Mouse (Mus musculus) limb, embryonic 14.5 days (tissue): ENCODE data around the gene Vmn1r231. TPM values are rescaled to one million over a fixed set of nuclear protein-coding genes. Genes with fewer than 3 reads are reported as not detected.

Experiments
- ATAC-seq: fragments of 200-750 bp; cut with Nextera tagmentation; 2 replicates; pipeline ENCODE4 v1.8.0; 2017; ENCODE audit warnings: low read depth, moderate number of reproducible peaks, moderate TSS enrichment; ENCODE audit not compliant: low FRiP score
- DNase-seq: peaks from one replicate; pipeline ENCODE4 v3.0.0-alpha.2; 2015; ENCODE audit warnings: low spot score
- H3K27ac ChIP-seq: fragments of 300-500 bp; sonication (generic); replicated peaks from 2 replicates; pipeline ENCODE4 v1.5.1; 2014; ENCODE audit warnings: low read depth, mild to moderate bottlenecking, low read length, moderate library complexity, mixed read lengths
- H3K27me3 ChIP-seq: fragments of 300-500 bp; sonication (generic); 2 replicates; pipeline ENCODE4 v1.6.1; 2014; ENCODE audit warnings: low read length, mixed read lengths; ENCODE audit not compliant: control insufficient read depth, insufficient read depth
- H3K36me3 ChIP-seq: fragments of 300-500 bp; sonication (generic); 2 replicates; pipeline ENCODE4 v1.6.1; 2014; ENCODE audit warnings: mild to moderate bottlenecking, low read length, moderate library complexity, mixed read lengths; ENCODE audit not compliant: control insufficient read depth, insufficient read depth
- H3K4me1 ChIP-seq: fragments of 300-500 bp; sonication (generic); 2 replicates; pipeline ENCODE4 v1.6.1; 2014; ENCODE audit warnings: antibody characterized with exemption, low read length, mixed read lengths; ENCODE audit not compliant: control insufficient read depth, insufficient read depth
- H3K4me2 ChIP-seq: fragments of 300-500 bp; sonication (generic); replicated peaks from 2 replicates; pipeline ENCODE4 v1.6.1; 2014; ENCODE audit warnings: low read depth, mild to moderate bottlenecking, low read length, moderate library complexity; ENCODE audit not compliant: severe bottlenecking
- H3K4me3 ChIP-seq: fragments of 300-500 bp; sonication (generic); replicated peaks from 2 replicates; pipeline ENCODE4 v1.5.1; 2014; ENCODE audit warnings: low read length
- H3K9ac ChIP-seq: fragments of 300-500 bp; sonication (generic); 2 replicates; pipeline ENCODE4 v1.6.1; 2014; ENCODE audit warnings: mild to moderate bottlenecking, low read depth, low read length, moderate library complexity; ENCODE audit not compliant: severe bottlenecking
- H3K9me3 ChIP-seq: fragments of 300-500 bp; sonication (generic); 2 replicates; pipeline ENCODE4 v1.6.1; 2016; ENCODE audit warnings: low read length; ENCODE audit not compliant: control insufficient read depth
- POLR2A ChIP-seq: fragments of 200-500 bp; IDR thresholded peaks from 2 replicates; pipeline ENCODE4 v1.8.0; 2012; ENCODE audit warnings: inconsistent platforms, mild to moderate bottlenecking, moderate library complexity, borderline replicate concordance; ENCODE audit not compliant: insufficient read depth, insufficient read length; ENCODE audit errors: extremely low read depth
- WGBS: fragments of 180-500 bp; shearing (Covaris S2); extraction: QIAGEN DNeasy Blood & Tissue Kit; methylation state at CpG from one replicate; pipeline ENCODE4 v1.1.7; 2014; 5-methylcytosine and 5-hydroxymethylcytosine counted together
- polyA plus RNA-seq, 2 experiments: library from polyadenylated mRNA; depleted of rRNA in 1 of 2; stranded (reverse) in 1 of 2; unstranded in 1 of 2; fragments of >200 nt; fragmentation: Nextera tagmentation in 1 of 2; extraction: Ambion mirVana in 1 of 2; gene quantifications; 2 replicates each; pipeline versions ENCODE4 v1.2.1 to v1.2.3; 2012 to 2014

The Vmn1r231 gene
- polyA plus RNA-seq (2012; rRNA removed) (not detected in 2 replicates), polyA plus RNA-seq (2014; fragmentation: Nextera tagmentation; extraction: Ambion mirVana) (not detected in 2 replicates)

DNA sequence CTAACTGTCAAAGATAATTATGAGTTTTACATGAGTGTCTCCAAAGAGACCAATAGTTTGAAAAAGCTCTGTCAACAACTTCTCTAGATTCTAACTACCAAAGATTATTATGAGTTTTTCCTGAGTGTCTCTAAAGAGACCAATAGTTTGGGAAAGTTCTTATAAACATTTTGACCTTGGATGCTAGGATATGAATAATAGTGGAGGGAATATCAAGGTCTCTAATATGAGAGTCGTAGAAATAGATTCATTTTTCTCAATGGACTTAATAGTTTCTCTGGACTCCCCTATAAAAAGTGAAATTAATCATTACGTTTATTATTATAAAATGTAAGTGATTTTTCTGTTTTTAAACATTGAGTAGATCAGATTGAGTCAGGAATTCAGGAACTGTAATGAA, at the start of gene Vmn1r231:
TSS of gene Vmn1r231 (minus strand) at position 101 of the 400 bp plus-strand sequence.
- H3K36me3 ChIP-seq, result no peaks in the 10 kb centered on the region
- no peaks in the 10 kb centered on the region for H3K9me3 ChIP-seq
- ATAC-seq, result no peak
- DNase-seq, result no peak
- no peak within 1 kb of the TSS for H3K4me3 ChIP-seq
- H3K9ac ChIP-seq, result no peak within 1 kb of the TSS
- no peak within 1 kb of the TSS for H3K4me2 ChIP-seq
- no peak for TF ChIP-seq POLR2A
- H3K27ac ChIP-seq, result no peak within 1 kb of the TSS
- 61% methylated on average over 2 of the region's 2 CpGs for WGBS
- H3K27me3 ChIP-seq, result no peaks in the 10 kb centered on the region
- no peaks in the 10 kb centered on the region for H3K4me1 ChIP-seq

DNA sequence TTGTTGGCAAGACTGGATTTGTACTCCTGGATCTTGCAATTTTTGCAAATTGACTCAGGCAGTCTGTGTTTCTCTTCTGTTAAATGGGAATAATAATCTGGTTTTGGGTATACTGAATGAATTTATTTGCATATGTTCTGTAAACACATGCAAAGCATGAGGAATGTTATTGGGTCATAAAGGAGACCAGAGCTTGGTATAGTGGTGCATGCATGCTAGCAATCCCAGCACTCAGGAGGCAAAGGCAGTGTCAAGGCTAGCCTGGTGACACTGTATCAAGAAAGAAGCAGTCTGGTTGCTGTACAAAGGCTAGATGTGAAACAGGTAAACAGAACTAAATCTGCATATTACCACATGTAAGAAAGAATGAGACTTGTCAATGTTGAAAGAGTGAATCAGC, 41.7 kb upstream of the Vmn1r231 start:
- peaks cover 24% of the 10 kb centered on the region for H3K4me1 ChIP-seq
- TF ChIP-seq POLR2A, result no peak
- H3K36me3 ChIP-seq, result 0 out of 2 replicates have a peak, but pooled peaks cover under 1% of the 10 kb centered on the region
- peak overlapping the region; percentile 87 for H3K9ac ChIP-seq
- H3K4me2 ChIP-seq, result peak overlapping the region; percentile 61
- no peak overlapping the region for H3K27ac ChIP-seq
- no peaks in the 10 kb centered on the region for H3K27me3 ChIP-seq
- no peaks in the 10 kb centered on the region for H3K9me3 ChIP-seq
- H3K4me3 ChIP-seq, result peak overlapping the region; percentile 73
- no peak for DNase-seq
- ATAC-seq, result no peak

DNA sequence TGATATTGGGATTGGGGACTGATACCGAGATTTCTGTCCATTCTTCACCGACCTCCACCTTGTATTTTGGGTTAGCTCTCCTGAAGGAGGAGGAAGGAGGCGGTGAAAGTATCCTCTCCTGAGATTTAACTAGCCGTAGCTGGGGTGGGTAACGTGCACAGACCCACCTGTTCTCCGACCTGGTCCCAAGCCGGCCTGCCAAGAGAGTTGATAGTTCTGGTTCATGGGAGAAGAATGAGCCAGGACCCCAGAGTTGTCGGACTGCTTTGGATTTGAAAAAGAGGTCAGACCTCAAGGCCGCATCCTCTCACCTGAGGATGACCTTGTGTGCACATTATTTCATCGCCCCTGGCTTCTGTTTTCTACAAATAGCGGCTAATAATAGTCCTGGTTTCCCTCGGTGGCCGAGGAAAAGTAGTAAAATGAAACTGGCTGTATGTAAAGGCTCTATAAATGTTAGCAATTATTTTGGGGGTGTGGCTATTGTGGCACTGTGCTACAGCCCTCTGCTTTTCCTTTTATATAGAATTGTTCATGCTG, 41.2 kb upstream of the Vmn1r231 start:
- DNase-seq, result no peak
- Histone ChIP-seq H3K4me1 (peaks cover 24% of the 10 kb centered on the region), H3K9ac (peak overlapping the region; percentile 87), H3K9me3 (no peaks in the 10 kb centered on the region), H3K36me3 (no peaks in the 10 kb centered on the region), H3K4me2 (peak overlapping the region; percentile 61), H3K27me3 (no peaks in the 10 kb centered on the region), H3K27ac (peak overlapping the region; percentile 98), H3K4me3 (peak overlapping the region; percentile 73)
- ATAC-seq, result no peak
- WGBS, result 0% methylated on average over 13 of the region's 13 CpGs
- TF ChIP-seq POLR2A, result no peak

DNA sequence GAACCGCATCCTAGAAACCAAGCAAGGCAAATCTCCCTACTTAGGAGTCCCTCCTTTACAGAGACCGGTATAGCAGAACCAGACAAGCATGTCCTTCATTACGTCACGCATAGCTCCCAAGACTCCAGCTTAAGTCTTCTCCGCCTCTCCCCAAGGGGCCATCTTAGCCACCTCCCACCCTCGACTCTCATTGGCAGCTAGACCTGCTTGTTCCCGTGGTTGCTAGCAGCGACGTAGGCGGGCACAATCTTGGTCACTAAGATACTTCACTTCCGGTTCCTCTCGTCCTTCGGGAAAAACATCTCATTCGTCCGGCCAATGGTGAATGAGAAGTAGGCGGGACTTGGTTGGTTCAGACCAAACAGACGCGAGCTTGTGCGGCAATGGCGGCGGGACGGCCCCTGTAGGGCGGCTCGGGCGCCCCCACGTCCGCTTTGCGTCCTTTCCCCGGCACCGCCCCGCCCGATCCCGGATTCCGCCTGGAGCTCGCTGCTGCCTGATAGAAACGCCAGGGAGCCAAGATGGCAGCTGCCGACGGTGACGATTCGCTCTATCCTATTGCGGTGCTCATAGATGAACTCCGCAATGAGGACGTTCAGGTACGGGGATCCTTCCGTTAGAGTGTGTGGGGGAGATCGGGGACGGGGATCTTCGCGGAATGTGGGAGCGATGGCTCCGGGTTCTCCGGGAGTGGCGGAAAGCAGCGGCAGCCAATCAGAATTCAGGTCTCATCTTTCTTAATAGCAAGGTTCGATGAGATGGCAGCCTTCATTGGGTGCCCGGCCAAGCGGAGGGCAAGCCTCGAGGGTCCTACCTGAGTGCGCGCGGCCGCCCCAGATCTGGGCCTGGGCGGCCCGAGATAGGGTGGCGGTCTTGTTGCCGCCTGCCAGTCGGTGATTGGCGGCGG, 40.3 kb upstream of the Vmn1r231 start, which contains the start of gene Ppp2r1a:
TSS of gene Ppp2r1a (plus strand) at position 327 of the 907 bp plus-strand sequence.
- no peaks in the 10 kb centered on the region for H3K9me3 ChIP-seq
- H3K4me1 ChIP-seq, result peaks cover 24% of the 10 kb centered on the region
- DNase-seq (peak; percentile 100), ATAC-seq (peak; percentile 97)
- TF ChIP-seq POLR2A, result peak; percentile 86; the same call in 1 of the 2 replicates
- H3K36me3 ChIP-seq, result no peaks in the 10 kb centered on the region
- under 1% methylated on average over 69 of the region's 69 CpGs for WGBS
- no peaks in the 10 kb centered on the region for H3K27me3 ChIP-seq
- peak within 1 kb of the TSS; percentile 69 for H3K4me2 ChIP-seq
- peak within 1 kb of the TSS; percentile 87 for H3K9ac ChIP-seq
- H3K4me3 ChIP-seq, result peak within 1 kb of the TSS; percentile 73
- H3K27ac ChIP-seq, result peak within 1 kb of the TSS; percentile 98

DNA sequence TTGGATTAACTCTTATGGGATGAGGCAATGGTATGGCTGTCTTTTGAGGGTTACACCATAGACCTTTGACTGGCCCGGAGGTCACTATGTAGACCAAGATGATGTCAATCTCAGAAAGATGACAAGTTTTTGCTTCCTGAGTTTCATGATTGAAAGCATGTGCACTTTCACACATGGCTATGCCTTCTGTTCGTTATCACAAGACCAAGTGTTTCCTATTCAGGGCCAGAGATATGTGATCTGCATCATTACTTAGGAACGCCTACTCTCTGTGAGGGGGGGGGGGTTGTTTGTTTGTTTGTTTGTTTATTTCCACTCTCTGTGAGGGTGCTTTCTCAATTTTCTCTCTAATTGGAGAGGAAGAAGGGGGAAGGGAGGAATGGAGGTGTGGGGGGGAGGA, 39.3 kb upstream of the Vmn1r231 start:
- Histone ChIP-seq H3K9ac (peak overlapping the region; percentile 68), H3K27me3 (no peaks in the 10 kb centered on the region), H3K27ac (peak overlapping the region; percentile 94), H3K36me3 (no peaks in the 10 kb centered on the region), H3K9me3 (no peaks in the 10 kb centered on the region), H3K4me3 (peak overlapping the region; percentile 73), H3K4me2 (peak overlapping the region; percentile 69), H3K4me1 (peaks cover 24% of the 10 kb centered on the region)
- DNase-seq (peak; percentile 8), ATAC-seq (no peak)
- 44% methylated on average over 3 of the region's 3 CpGs for WGBS
- no peak for TF ChIP-seq POLR2A
